Mouse (Mus musculus) liver, embryonic 14.5 days (tissue): Measurements from ENCODE around the gene Hectd4. TPM values are rescaled to one million over a fixed set of nuclear protein-coding genes. Genes with fewer than 3 reads are reported as not detected.
"Not testable (repeated sequence)": the region's sequence is repeated elsewhere in the genome, so short reads cannot be mapped to it uniquely, and the experiment has no call there.

ENCODE experiments used
- ATAC-seq: fragments of 200-750 bp; cut with Nextera tagmentation; 2 replicates; pipeline ENCODE4 v1.8.0; 2017; ENCODE audit warnings: moderate number of reproducible peaks, mild to moderate bottlenecking, moderate library complexity; ENCODE audit not compliant: insufficient read depth
- DNase-seq, 3 experiments: peaks; one replicate each; pipeline ENCODE4 v3.0.0-alpha.2; 2012 to 2013; ENCODE audit warnings: low read depth in 3 of 3, low spot score in 3 of 3
- H3K27ac ChIP-seq: fragments of 300-500 bp; sonication (generic); 2 replicates; pipeline ENCODE4 v1.5.1; 2014; ENCODE audit warnings: moderate library complexity, mild to moderate bottlenecking, control low read depth, inconsistent platforms
- H3K27me3 ChIP-seq: fragments of 300-500 bp; sonication (generic); 2 replicates; pipeline ENCODE4 v1.6.1; 2014; ENCODE audit warnings: mild to moderate bottlenecking, low read length, moderate library complexity; ENCODE audit not compliant: control insufficient read depth, insufficient read depth
- H3K36me3 ChIP-seq: fragments of 300-500 bp; sonication (generic); replicated peaks from 2 replicates; pipeline ENCODE4 v1.6.1; 2014; ENCODE audit warnings: low read depth; ENCODE audit not compliant: control insufficient read depth, insufficient read depth
- H3K4me1 ChIP-seq, 2 experiments: fragments of 200-500 bp in 1 of 2; fragments of 300-500 bp in 1 of 2; sonication (generic) in 1 of 2; replicated peaks; 2 replicates each; pipeline ENCODE4 v1.6.1; 2012 to 2014; ENCODE audit warnings: antibody characterized with exemption in 1 of 2, inconsistent platforms in 1 of 2, low read length in 1 of 2; ENCODE audit not compliant: control insufficient read depth in 2 of 2, insufficient read depth in 2 of 2
- H3K4me2 ChIP-seq: fragments of 300-500 bp; sonication (generic); 2 replicates; pipeline ENCODE4 v1.6.1; 2014; ENCODE audit warnings: low read depth, mild to moderate bottlenecking, control low read depth, moderate library complexity
- H3K4me3 ChIP-seq, 2 experiments: fragments of 200-500 bp in 1 of 2; fragments of 300-500 bp in 1 of 2; sonication (generic) in 1 of 2; 2 replicates each; pipeline ENCODE4 v1.5.1; 2012 to 2014; ENCODE audit warnings: low read depth in 2 of 2, low read length in 2 of 2, mild to moderate bottlenecking in 2 of 2, control low read depth in 1 of 2, inconsistent platforms in 1 of 2, moderate library complexity in 1 of 2; ENCODE audit not compliant: insufficient read depth in 1 of 2
- H3K9ac ChIP-seq: fragments of 300-500 bp; sonication (generic); replicated peaks from 2 replicates; pipeline ENCODE4 v1.6.1; 2014; ENCODE audit warnings: mild to moderate bottlenecking, control low read depth, moderate library complexity
- H3K9me3 ChIP-seq: fragments of 300-500 bp; sonication (generic); 2 replicates; pipeline ENCODE4 v1.6.1; 2016; ENCODE audit warnings: low read length, mixed read lengths; ENCODE audit not compliant: control insufficient read depth
- CTCF ChIP-seq: IDR thresholded peaks from 2 replicates; pipeline ENCODE4 v1.5.1; 2016; ENCODE audit warnings: antibody characterized with exemption, low read depth, control low read depth
- EP300 ChIP-seq: IDR thresholded peaks from 2 replicates; pipeline ENCODE4 v1.6.1; 2016; ENCODE audit warnings: antibody characterized with exemption, low read depth
- WGBS: fragments of 180-500 bp; shearing (Covaris S2); extraction: QIAGEN DNeasy Blood & Tissue Kit; methylation state at CpG from one replicate; pipeline ENCODE4 v1.1.7; 2014; ENCODE audit not compliant: insufficient replicate concordance; 5-methylcytosine and 5-hydroxymethylcytosine counted together
- polyA plus RNA-seq, 2 experiments: library from polyadenylated mRNA; depleted of rRNA in 1 of 2; stranded (reverse) in 1 of 2; unstranded in 1 of 2; fragments of >200 nt; fragmentation: Nextera tagmentation in 1 of 2; extraction: Ambion mirVana in 1 of 2; gene quantifications; 2 replicates each; pipeline versions ENCODE4 v1.2.1 to v1.2.3; 2012 to 2014

The Hectd4 gene
- polyA plus RNA-seq, 2 experiments = 11.2 to 15.8 TPM

- Histone ChIP-seq H3K4me2 (peak overlapping the region; percentile 73), H3K27me3 (no peaks in the 10 kb centered on the region), H3K4me1 (peaks cover 42 to 45% of the 10 kb centered on the region in 2 experiments), H3K9me3 (no peaks in the 10 kb centered on the region), H3K9ac (peak overlapping the region; percentile 59; the same call in 1 of the 2 replicates), H3K36me3 (peaks cover 4% of the 10 kb centered on the region; the same call in 1 of the 2 replicates), H3K27ac (peak overlapping the region; percentile 80), H3K4me3 (peak overlapping the region in 1 of 2 experiments; percentile 83; a peak in 2 of 4 replicates)
- ATAC-seq (no peak), DNase-seq (no peak)
- WGBS = 77% methylated on average over 1 of the region's 1 CpGs
- TF ChIP-seq EP300 = no peak
Measured at GRCm38 (mm10) chr5:121219190-121219589, 829 bp upstream of the Hectd4 start.

GRCm38 (mm10) chr5:121220732-121221301, 798 bp downstream of the Hectd4 start:
- DNase-seq (no peak), ATAC-seq (peak; percentile 17)
- Histone ChIP-seq H3K27ac (peak overlapping the region; percentile 76), H3K27me3 (no peaks in the 10 kb centered on the region), H3K4me1 (peaks cover 46 to 47% of the 10 kb centered on the region in 2 experiments), H3K4me3 (peak overlapping the region; percentile 83 to 100), H3K9ac (peak overlapping the region; percentile 92), H3K4me2 (peak overlapping the region; percentile 82), H3K9me3 (no peaks in the 10 kb centered on the region), H3K36me3 (peaks cover 8% of the 10 kb centered on the region; the same call in 1 of the 2 replicates)
- no peak for TF ChIP-seq CTCF
- no peak for TF ChIP-seq EP300
- WGBS = under 1% methylated on average over 32 of the region's 38 CpGs

- Histone ChIP-seq H3K4me3 (peak overlapping the region; percentile 83 to 100), H3K27me3 (no peaks in the 10 kb centered on the region), H3K4me1 (peaks cover 46 to 48% of the 10 kb centered on the region in 2 experiments), H3K4me2 (peak overlapping the region; percentile 82), H3K9ac (peak overlapping the region; percentile 92), H3K27ac (peak overlapping the region; percentile 76), H3K9me3 (no peaks in the 10 kb centered on the region), H3K36me3 (peaks cover 11% of the 10 kb centered on the region)
- WGBS = 16% methylated on average over 23 of the region's 23 CpGs
- ATAC-seq = no peak
- TF ChIP-seq CTCF (no peak), EP300 (no peak)
- no peak for DNase-seq
Measured at GRCm38 (mm10) chr5:121221328-121221850, 1.4 kb downstream of the Hectd4 start.

GRCm38 (mm10) chr5:121224020-121224419, 4.0 kb downstream of the Hectd4 start:
- DNase-seq = not testable (repeated sequence)
- H3K4me1 ChIP-seq = peaks cover 48% of the 10 kb centered on the region in 2 experiments

GRCm38 (mm10) chr5:121224856-121225255, 4.8 kb downstream of the Hectd4 start:
- no peaks in the 10 kb centered on the region for H3K9me3 ChIP-seq
- TF ChIP-seq CTCF = no peak
- no peak for TF ChIP-seq EP300
- H3K4me3 ChIP-seq = no peak overlapping the region
- H3K36me3 ChIP-seq = peaks cover 19% of the 10 kb centered on the region
- H3K4me2 ChIP-seq = peak overlapping the region; percentile 48
- H3K4me1 ChIP-seq = peaks cover 44 to 47% of the 10 kb centered on the region in 2 experiments
- no peak for ATAC-seq
- WGBS = 69% methylated on average over 3 of the region's 3 CpGs
- DNase-seq = no peak
- no peaks in the 10 kb centered on the region for H3K27me3 ChIP-seq
- peak overlapping the region; percentile 63 for H3K27ac ChIP-seq
- peak overlapping the region; percentile 37 for H3K9ac ChIP-seq

More at GRCm38 (mm10) chr5:121224020-121224419, 4.0 kb downstream of the Hectd4 start:
- not testable (repeated sequence) for H3K4me3 ChIP-seq, H3K27ac ChIP-seq, H3K4me2 ChIP-seq, H3K9me3 ChIP-seq, H3K27me3 ChIP-seq, H3K9ac ChIP-seq, ATAC-seq
- peaks cover 19% of the 10 kb centered on the region for H3K36me3 ChIP-seq
- 89% methylated on average over 3 of the region's 4 CpGs for WGBS
